Mouse (Mus musculus) stomach, embryonic 14.5 days (tissue): ENCODE results near the gene Lexm. TPM values are rescaled to one million over a fixed set of nuclear protein-coding genes. Genes with fewer than 3 reads are reported as not detected.

Source experiments
- ATAC-seq: fragments of 200-750 bp; cut with Nextera tagmentation; 2 replicates; pipeline ENCODE4 v1.8.0; 2017; ENCODE audit warnings: low read depth, moderate TSS enrichment; ENCODE audit not compliant: insufficient number of reproducible peaks, insufficient read depth, low FRiP score
- H3K27ac ChIP-seq: fragments of 300-500 bp; sonication (generic); 2 replicates; pipeline ENCODE4 v1.5.1; 2014; ENCODE audit warnings: mild to moderate bottlenecking, low read length, moderate library complexity, mixed read lengths
- H3K27me3 ChIP-seq: fragments of 300-500 bp; sonication (generic); 2 replicates; pipeline ENCODE4 v1.6.1; 2014; ENCODE audit warnings: low read length, control low read depth, mixed read lengths; ENCODE audit not compliant: control insufficient read depth, insufficient read depth
- H3K36me3 ChIP-seq: fragments of 300-500 bp; sonication (generic); 2 replicates; pipeline ENCODE4 v1.6.1; 2014; ENCODE audit warnings: mild to moderate bottlenecking, control low read depth, low read length, moderate library complexity, mixed read lengths; ENCODE audit not compliant: control insufficient read depth, insufficient read depth
- H3K4me1 ChIP-seq: fragments of 300-500 bp; sonication (generic); 2 replicates; pipeline ENCODE4 v1.6.1; 2014; ENCODE audit warnings: low read length, control low read depth, mixed read lengths; ENCODE audit not compliant: control insufficient read depth, insufficient read depth
- H3K4me2 ChIP-seq: fragments of 300-500 bp; sonication (generic); replicated peaks from 2 replicates; pipeline ENCODE4 v1.6.1; 2014; ENCODE audit warnings: low read depth, low read length, control low read depth
- H3K4me3 ChIP-seq: fragments of 300-500 bp; sonication (generic); 2 replicates; pipeline ENCODE4 v1.5.1; 2014; ENCODE audit warnings: low read depth, low read length, control low read depth
- H3K9ac ChIP-seq: fragments of 300-500 bp; sonication (generic); replicated peaks from 2 replicates; pipeline ENCODE4 v1.6.1; 2014; ENCODE audit warnings: low read depth, mild to moderate bottlenecking, control low read depth, low read length, moderate library complexity, mixed read lengths
- H3K9me3 ChIP-seq: fragments of 300-500 bp; sonication (generic); 2 replicates; pipeline ENCODE4 v1.6.1; 2016; ENCODE audit warnings: low read depth, low read length, control low read depth; ENCODE audit not compliant: control insufficient read depth
- WGBS: fragments of 180-500 bp; shearing (Covaris S2); extraction: QIAGEN DNeasy Blood & Tissue Kit; methylation state at CpG from one replicate; pipeline ENCODE4 v1.1.7; 2014; 5-methylcytosine and 5-hydroxymethylcytosine counted together
- polyA plus RNA-seq: library from polyadenylated mRNA; unstranded; fragments of >200 nt; fragmentation: Nextera tagmentation; extraction: Ambion mirVana; gene quantifications from 2 replicates; pipeline ENCODE4 v1.2.1, GENCODE M21; 2014

Lexm gene
- polyA plus RNA-seq, 1 experiment from 2014 or later = not detected

DNA sequence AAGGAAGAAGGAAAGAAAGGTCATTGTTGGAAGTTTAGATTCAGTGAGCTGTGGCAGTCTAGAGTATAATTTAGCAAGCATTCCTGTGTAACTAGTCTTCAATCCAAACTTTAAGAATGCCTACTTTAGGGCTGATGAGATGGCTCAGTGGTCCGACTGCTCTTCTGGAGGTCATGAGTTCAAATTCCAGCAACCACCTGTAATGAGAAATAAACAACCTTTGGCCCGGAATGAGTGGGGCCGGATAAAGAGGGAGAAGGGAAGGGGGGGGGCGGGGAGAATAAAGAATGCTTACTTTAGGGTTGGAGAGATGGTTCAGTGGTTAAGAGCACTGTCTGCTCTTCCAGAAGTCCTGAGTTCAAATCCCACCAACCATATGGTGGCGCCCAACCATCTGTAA is 59.8 kb downstream of the Lexm start:
- H3K4me3 ChIP-seq = no peak overlapping the region
- H3K4me2 ChIP-seq = no peak overlapping the region
- H3K27me3 ChIP-seq = no peaks in the 10 kb centered on the region
- no peak for ATAC-seq
- peaks cover 9% of the 10 kb centered on the region; the same call in 1 of the 2 replicates for H3K4me1 ChIP-seq
- WGBS = 50% methylated on average over 5 of the region's 5 CpGs
- no peaks in the 10 kb centered on the region for H3K9me3 ChIP-seq
- H3K9ac ChIP-seq = no peak overlapping the region
- H3K36me3 ChIP-seq = no peaks in the 10 kb centered on the region
- H3K27ac ChIP-seq = no peak overlapping the region

GRCm38 (mm10) chr4:106550516-106551166 is 66.4 kb downstream of the Lexm start:
- Histone ChIP-seq H3K4me1 (no peaks in the 10 kb centered on the region), H3K36me3 (no peaks in the 10 kb centered on the region), H3K27me3 (no peaks in the 10 kb centered on the region), H3K27ac (no peak overlapping the region), H3K9me3 (no peaks in the 10 kb centered on the region), H3K4me2 (no peak overlapping the region), H3K4me3 (no peak overlapping the region), H3K9ac (no peak overlapping the region)
- no peak for ATAC-seq
- 48% methylated on average over 8 of the region's 8 CpGs for WGBS

DNA sequence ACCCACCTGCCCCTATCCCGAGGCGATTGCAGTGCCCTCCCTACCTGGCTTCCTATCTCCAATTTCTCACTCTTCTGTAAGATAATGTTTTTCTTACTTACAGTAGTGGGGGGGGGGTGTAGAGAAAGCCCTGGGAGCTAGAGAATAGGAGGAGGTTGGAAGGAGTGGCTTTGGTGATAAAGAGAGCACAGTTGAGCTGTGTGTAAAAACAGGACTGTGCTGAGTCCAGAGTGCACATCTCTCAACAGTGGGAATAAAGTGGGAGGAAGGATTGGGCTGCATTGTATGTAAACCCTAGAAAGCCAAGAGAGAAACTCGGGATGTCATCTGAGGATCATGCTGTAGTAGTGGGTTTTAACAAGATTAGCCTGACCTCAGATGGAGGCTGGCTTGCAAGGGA is 68.9 kb downstream of the Lexm start:
- Histone ChIP-seq H3K4me2 (no peak overlapping the region), H3K36me3 (no peaks in the 10 kb centered on the region), H3K4me1 (no peaks in the 10 kb centered on the region), H3K27me3 (no peaks in the 10 kb centered on the region), H3K4me3 (no peak overlapping the region), H3K27ac (no peak overlapping the region), H3K9ac (no peak overlapping the region), H3K9me3 (no peaks in the 10 kb centered on the region)
- no peak for ATAC-seq
- WGBS = 76% methylated on average over 3 of the region's 3 CpGs

DNA sequence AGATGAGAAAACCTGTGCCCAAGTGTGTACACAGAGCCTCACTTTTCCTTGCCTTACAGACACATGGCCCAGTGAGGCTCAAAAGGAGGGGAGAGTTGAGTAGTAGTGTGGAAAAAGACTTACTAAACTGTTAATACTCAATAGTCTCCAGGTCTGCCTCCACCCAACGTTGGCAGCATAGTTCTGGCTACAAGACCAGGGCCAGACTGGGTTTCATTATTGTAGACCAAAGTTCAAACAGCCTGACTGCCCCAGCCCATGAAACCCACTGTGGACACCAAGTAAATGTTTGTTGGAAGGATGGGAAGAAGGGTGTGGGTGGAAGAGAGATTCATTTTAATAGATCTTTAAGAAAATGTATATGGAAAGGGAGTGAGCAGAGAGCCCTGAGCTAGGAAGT is 70.1 kb downstream of the Lexm start:
- Histone ChIP-seq H3K9ac (no peak overlapping the region), H3K4me1 (no peaks in the 10 kb centered on the region), H3K9me3 (no peaks in the 10 kb centered on the region), H3K27ac (no peak overlapping the region), H3K27me3 (no peaks in the 10 kb centered on the region), H3K4me2 (no peak overlapping the region), H3K4me3 (no peak overlapping the region), H3K36me3 (no peaks in the 10 kb centered on the region)
- no peak for ATAC-seq
- 71% methylated on average over 1 of the region's 1 CpGs for WGBS

DNA sequence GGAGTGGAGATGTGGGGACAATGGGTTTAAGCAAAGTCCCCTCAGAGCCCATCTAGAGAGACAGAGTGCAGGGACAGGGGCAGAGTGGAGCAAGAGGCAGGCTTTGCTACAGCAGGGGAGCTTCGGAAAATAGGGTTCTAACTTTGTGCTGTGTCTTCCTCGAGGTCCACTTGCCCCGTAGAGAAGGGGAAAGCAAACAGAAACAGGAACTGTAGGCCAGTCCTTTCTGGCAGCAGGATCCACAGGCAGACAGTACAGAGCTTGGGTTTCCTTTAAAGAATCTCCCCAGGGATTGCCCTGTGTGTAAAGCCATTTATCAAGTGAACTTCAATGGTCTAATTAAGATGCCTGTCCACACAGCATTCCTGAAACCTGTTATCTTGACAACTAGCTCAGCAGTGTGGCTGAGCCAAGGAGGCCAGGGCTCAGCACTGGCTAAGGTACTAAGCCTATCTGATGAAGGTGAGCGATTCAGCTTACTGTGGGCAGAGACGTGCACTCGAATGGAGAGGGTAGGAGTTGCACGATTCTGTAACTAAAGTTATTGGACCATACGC is 71.1 kb downstream of the Lexm start:
- no peaks in the 10 kb centered on the region for H3K36me3 ChIP-seq
- H3K9me3 ChIP-seq = no peaks in the 10 kb centered on the region
- H3K9ac ChIP-seq = no peak overlapping the region
- no peak overlapping the region for H3K4me2 ChIP-seq
- H3K4me3 ChIP-seq = no peak overlapping the region
- H3K27ac ChIP-seq = no peak overlapping the region
- 31% methylated on average over 8 of the region's 8 CpGs for WGBS
- no peaks in the 10 kb centered on the region for H3K4me1 ChIP-seq
- no peak for ATAC-seq
- no peaks in the 10 kb centered on the region for H3K27me3 ChIP-seq

- H3K4me3 ChIP-seq = no peak overlapping the region
- no peak overlapping the region for H3K27ac ChIP-seq
- no peak overlapping the region for H3K4me2 ChIP-seq
- no peaks in the 10 kb centered on the region for H3K36me3 ChIP-seq
- no peaks in the 10 kb centered on the region for H3K27me3 ChIP-seq
- H3K4me1 ChIP-seq = no peaks in the 10 kb centered on the region
- WGBS = 78% methylated on average over 2 of the region's 2 CpGs
- H3K9ac ChIP-seq = no peak overlapping the region
- no peak for ATAC-seq
- no peaks in the 10 kb centered on the region for H3K9me3 ChIP-seq
These were observed 74.8 kb downstream of the Lexm start for GRCm38 (mm10) chr4:106542211-106542610.

DNA sequence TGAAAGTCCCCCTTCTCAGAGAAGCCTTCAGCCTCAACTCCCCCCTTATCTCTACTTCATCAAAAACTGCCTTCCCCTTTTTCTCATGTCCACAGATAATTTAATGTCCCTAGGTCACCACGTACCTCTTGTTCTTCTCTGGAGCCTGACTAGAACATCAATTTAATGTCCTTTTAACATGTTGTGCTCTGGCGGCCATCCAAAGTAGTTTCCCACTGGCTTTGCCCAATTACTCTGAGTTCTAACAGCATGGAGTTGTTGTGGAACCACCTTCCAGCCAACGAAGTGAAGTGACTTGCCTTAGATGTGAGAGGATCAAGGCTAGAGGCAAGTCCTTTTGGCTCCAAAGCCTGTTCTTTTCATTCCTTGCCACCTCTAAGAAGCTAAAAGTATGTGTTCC is 75.5 kb downstream of the Lexm start:
- Histone ChIP-seq H3K9ac (no peak overlapping the region), H3K4me1 (no peaks in the 10 kb centered on the region), H3K27ac (no peak overlapping the region), H3K36me3 (no peaks in the 10 kb centered on the region), H3K4me3 (no peak overlapping the region), H3K4me2 (no peak overlapping the region), H3K9me3 (no peaks in the 10 kb centered on the region), H3K27me3 (no peaks in the 10 kb centered on the region)
- WGBS = 46% methylated on average over 3 of the region's 3 CpGs
- ATAC-seq = no peak
